Mouse (Mus musculus) urinary bladder, postnatal 14 days (tissue): Measurements from ENCODE around the gene Disc1.
A peak's percentile ranks its signal among the peaks of the same experiment; 100 is the strongest.

Experiments used
- DNase-seq: peaks from one replicate; pipeline ENCODE4 v3.0.0; 2021; ENCODE audit warnings: low spot score

The Disc1 gene

GRCm38 (mm10) chr8:125053505-125054435, at the start of gene Disc1:
Gene Disc1, plus strand, starts transcription at chr8:125054195.
- peak; percentile 25 for DNase-seq

DNA sequence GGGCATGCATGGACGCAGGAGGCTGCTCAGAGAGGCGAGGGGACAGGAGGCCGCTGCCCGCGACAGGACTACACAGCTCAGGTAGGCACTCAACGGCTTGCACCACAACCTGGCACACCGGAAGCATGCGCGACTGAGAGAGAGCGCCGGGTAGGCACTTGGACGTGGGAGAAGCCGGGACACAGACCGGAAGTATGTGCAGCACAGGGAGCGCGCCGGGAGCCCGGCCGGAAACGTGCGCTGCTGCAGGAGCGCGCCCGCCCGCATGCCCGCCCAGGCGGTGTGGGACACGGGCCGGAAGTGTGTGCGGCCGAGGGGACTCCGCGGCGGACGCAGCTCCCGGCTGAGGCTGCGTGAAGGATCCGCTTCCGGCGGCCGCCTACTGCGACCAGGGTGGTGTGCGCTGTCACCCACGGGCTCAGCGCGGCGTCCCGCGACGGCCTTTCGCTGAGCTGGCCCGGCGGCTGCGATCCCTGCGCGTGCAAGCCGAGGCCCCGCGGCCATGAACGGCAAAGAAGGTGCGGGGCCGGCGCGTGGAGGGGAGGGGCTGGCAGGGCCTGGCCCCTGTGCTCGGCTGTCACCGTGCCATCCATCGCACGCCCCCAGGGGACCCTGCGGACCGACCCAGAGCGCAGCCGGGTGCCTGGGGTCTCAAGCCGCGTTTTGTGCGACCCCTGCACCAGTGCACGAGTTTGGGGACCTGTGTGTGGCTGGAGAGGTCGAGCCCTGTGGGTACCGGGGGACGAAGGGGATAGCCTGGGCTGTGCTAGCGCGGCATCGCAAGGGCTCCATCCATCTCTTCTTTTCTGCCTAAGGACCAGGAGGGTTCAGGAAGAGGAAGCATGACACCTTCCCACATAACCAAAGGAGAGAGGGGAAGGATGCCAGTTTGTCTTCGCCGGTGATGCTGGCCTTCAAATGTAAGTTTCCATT, 41.0 kb upstream of the Disc1 start, which contains the start of gene Tsnax:
Tsnax (plus strand) TSS at position 303 of the 933 bp plus-strand sequence.
- peak; percentile 92 for DNase-seq

- no peak for DNase-seq
Measured at GRCm38 (mm10) chr8:125024085-125024484, 29.9 kb upstream of the Disc1 start.

DNA sequence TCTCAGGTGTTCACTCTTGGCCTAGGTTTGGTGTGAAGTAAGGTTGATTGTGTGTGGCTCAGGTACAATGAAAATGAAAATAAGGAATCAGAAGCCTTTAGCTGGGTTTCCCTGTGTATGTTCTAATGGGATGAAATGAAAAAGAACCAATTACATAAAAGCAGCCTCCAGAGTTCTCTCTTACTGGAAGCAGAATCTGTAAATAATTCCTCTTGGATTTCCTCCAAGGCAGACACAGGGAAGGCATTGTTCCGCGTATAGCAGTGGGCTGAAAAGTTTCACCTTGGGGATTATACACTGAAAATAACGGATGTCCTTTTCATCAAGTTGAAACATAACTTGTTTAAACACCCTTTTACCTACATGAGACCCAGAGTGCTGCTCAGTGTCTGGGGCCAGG, 26.8 kb upstream of the Disc1 start:
- no peak for DNase-seq

GRCm38 (mm10) chr8:125028841-125029240, 25.2 kb upstream of the Disc1 start:
- no peak for DNase-seq

GRCm38 (mm10) chr8:125031276-125031675, 22.7 kb upstream of the Disc1 start:
- DNase-seq, result no peak

DNA sequence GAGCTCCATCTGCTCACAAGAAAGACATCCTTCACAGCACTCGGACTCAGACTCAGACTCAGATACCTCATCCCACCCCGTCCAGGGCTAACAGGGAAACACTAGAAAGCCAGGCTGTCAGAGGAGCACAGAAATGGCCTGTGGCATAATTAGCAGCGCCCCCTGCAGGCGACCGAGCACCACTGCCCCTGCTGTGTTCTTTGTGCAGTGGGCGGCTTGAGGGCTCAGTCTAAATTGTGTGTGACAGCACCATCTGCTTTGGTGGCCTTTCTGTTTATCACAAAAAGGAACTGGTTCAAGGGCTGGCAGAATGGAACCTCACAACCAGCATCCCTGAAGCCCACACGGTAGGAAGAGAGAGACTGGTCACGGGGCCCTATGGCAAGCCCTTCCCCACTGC, 19.3 kb upstream of the Disc1 start:
- peak; percentile 65 for DNase-seq

DNA sequence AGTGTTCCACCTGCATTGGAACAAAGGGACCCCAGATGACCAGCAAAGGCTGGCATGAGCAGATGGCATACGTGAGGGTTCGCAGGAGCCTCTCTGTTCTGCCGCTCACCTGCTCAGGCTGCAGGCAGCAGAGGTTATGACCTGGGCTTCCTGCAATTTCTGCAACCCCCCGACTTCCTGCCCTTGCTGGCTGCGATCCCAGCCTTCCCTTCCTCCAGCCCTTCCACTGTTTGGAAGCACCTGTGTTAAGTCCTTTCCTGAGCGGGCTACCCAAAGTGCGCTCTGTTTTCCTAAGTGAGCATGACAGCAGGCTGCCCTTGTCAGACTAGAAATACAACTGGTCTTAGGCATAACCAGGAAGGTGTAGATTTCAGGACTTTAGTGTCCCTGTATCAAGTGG, 16.9 kb upstream of the Disc1 start:
- no peak for DNase-seq

DNA sequence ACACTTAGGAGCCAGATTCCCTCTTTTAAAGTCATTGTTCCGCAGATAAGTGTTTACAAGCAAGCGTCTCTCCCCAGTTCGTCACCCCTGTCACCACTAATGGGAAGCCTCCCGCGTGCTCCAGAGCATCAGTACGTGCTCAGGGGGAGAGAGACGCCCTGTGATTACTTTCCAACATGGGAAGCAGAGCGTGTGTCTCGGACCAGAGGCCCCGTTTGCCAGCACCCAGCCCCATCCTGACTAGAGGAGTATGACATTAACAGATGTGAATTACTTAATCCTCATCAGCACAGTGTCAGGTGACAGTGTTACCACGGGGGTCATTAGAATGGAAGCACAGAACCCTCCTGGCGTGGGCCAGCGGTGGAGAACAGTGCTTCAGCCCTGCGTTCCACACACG, 15.3 kb upstream of the Disc1 start:
- DNase-seq, result no peak

DNA sequence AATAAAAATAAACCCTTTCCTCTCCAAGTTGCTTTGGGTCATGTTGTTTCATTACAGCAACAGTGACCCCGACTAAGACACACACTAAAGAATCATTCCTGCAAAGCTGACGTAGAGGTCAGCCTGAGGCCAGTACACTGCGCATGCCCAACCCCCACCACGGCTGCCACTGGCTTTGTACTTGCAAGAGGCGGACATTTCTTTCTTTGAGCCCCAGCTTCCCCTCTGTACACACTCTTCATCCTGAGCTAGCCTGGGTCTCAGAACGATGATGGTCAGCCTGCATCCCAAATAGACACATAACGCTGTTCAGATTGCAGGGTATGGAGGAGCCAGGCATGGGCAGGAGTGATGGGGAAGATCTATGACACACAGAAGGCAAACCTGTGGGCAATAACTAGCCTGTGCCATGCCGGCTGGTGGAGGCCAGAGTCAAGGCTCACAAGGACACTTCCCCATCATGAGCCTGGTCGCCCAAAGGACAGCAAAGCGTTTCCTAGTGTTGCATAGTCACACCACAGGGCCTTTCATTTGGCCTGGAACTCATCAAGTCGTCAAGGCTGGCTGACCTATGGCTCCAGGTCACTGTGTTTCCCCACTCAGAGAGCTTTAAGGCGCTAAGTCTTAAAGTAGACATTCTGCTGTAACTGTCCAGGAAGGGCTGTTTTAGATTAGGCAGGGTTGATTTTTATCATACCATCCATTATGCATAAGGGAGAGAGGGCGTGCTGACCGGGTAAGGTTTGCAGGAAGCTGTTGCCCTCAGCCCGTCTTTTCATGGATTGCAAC, 13.2 kb upstream of the Disc1 start:
- DNase-seq, result no peak

GRCm38 (mm10) chr8:125041496-125041895, 12.5 kb upstream of the Disc1 start:
- no peak for DNase-seq

- DNase-seq, result no peak
Measured at GRCm38 (mm10) chr8:125043394-125043793, 10.6 kb upstream of the Disc1 start.

GRCm38 (mm10) chr8:125043935-125044334, 10.1 kb upstream of the Disc1 start:
- DNase-seq, result no peak

- no peak for DNase-seq
Measured at GRCm38 (mm10) chr8:125045760-125046159, 8.2 kb upstream of the Disc1 start.

GRCm38 (mm10) chr8:125049051-125049750, 4.8 kb upstream of the Disc1 start:
- no peak for DNase-seq

GRCm38 (mm10) chr8:125049826-125050225, 4.2 kb upstream of the Disc1 start:
- no peak for DNase-seq

GRCm38 (mm10) chr8:125052026-125052425, 2.0 kb upstream of the Disc1 start:
- DNase-seq, result peak; percentile 72

DNA sequence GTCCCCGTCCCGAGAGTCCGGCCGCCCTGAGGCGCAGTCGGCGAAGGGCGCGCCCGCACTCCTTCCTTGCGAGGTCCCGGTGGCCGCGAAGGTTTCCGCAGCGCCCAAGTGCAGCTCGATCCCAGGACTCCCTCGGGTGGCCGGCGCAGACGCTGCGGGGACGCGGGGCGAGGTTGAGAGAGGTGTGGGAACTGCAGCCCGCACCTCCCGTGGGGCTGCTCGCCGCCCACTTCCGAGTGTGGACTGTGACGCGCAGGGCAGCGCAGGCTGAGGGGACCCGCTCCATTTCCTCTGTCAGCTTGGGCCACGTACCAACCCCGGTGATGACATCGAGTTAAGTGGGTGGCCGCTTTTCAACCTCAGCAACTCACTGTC, 428 bp downstream of the Disc1 start:
- peak; percentile 28 for DNase-seq

DNA sequence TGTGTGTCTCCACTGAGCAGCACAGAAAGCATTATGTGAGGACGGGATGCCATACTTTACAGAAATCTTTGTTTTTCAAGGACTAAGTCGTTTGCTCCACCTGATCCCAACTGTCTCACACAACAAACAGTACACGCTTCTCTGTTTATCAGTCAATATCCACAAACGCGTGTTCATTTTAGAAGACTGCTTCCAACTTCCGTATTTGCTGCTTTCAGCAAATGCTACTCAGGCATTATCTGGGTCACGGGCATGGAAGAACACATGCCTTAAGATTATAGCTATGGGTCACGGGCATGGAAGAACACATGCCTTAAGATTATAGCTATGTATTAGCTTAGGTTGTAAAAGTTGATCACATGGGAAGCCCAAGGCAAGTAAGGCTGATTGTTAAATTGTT, 6.9 kb downstream of the Disc1 start:
- DNase-seq, result no peak

DNA sequence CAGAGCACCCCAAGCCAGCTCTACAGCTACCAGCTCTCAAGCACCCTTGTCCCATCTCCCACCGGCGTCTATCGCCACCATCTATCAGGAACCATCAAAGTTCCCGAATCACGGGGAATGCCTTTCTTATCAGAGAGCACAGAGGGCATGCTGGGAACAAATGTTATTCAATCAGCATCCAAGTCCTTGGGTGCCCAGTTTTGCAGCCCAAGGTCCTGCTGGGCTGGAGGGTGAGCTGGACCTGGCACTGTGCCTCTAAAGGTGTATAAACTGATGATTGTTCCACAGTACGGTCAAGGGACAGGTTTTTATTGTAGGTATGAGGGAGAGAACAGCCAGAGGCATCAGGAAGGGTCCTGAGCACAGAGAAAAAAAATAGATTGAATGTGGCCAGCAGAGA, 11.6 kb downstream of the Disc1 start:
- DNase-seq, result no peak

DNA sequence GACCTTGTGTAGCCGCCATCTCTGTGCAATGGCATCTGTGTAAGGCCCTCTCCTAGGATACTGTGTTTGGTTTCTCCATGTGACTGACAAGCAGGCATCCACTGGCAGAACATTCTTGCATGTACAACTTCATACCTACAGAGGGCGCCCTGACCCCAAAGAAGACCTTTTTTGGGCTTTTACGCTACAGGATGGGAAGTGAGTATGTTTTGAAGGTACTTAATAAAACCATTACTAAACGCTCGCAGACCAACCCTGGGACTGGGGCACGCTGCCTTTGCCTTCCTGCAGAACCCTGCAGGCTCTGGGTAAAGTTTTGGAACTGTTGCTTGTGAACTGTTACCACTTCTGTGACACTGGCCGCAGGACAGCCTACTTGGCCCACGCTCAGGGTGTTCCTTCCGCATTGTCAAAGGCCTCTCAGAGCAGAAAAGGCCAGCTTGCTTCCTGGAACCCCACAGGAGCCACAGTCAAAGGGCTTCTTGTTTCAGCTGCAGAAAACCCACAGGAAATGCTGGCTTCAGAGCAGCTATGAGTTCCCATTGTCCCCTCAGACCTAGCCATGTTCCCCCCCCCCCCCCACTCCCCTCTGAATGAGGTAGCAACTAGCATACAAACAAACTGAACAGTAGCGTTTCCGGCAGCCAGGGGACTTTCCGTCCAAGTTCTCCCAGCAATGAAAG, 13.1 kb downstream of the Disc1 start:
- DNase-seq, result peak; percentile 61
